Mouse (Mus musculus): ENCODE measurements around the gene Gng4. TPM values are rescaled to one million over a fixed set of nuclear protein-coding genes. Genes with fewer than 3 reads are reported as not detected.

Gng4 gene
- polyA plus RNA-seq, 1 experiment = 1.8 TPM

DNA sequence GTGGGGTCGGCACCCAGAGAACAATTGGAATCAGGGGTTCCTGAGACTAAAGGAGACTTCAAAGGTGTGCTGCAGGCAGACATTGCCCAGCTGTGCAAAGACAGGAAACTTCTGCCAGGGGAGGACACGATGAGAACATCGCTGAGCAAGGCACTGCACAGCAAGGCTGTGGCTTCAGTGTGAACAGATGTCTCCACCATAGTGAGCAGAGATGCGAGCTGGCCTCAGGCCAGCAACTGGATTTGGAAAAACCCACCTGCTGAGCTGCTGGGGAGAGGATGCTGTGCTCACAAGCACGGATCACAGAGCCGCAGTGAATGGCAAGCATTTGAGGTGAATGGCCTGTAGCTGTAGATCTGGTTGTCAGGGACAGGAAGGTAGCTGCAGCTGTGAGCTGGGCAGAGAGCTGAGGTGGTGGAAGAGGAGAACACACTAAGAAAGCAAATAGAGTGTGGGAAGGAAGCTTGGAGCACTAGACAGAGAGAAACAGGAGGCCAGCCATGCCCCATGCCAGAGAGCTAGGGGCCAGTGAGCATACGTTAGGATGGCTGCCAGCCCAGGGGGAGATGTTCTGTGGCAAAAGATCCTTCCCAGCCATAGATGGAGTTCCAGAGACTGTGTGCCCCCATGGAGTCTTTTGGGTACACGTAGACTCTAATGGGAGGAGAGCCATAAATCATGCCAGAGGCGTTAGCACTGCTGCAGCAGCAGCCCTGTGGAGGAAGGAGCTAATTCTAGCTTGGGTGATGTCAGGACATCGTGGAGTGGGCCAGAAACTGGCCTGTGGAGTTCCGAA, 24.7 kb downstream of the Gng4 start:
- H3K4me3 ChIP-seq (replicated peaks; ENCODE audit: extremely low read depth, low read depth, low read length) = no peak overlapping the region
- H3K4me1 ChIP-seq (ENCODE audit: control insufficient read depth, insufficient read depth, low read length) = no peaks in the 10 kb centered on the region
- TF ChIP-seq POLR2A (IDR thresholded peaks at IDR 0.05; ENCODE audit: borderline replicate concordance, extremely low read depth, low read depth, low read length) = no peak
- TF ChIP-seq CTCF (IDR thresholded peaks at IDR 0.05; ENCODE audit: insufficient read depth, low read length) = no peak
- DNase-seq = no peak
- 31% methylated on average over 11 of the region's 11 CpGs for WGBS

DNA sequence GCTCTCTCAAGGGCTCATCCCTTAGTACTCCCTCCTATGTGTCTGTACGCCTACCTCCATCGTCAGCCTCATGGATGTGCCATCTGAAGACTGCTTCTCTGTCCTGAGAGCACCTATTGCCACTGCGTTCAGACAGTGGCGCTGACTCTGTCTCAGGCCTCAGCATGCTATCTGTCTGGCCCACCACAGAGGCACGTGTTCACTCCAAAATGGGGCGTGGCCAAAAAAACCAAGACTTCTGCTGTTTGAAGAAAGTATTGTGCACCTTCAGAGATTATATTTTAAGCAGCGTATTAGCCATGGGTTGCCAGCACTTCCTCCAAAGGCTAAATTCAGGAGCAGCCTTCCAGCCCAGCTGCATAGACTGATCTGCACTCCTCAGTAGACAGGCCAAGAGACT, 27.0 kb downstream of the Gng4 start:
- no peaks in the 10 kb centered on the region for H3K4me1 ChIP-seq (ENCODE audit: control insufficient read depth, insufficient read depth, low read length)
- no peak overlapping the region for H3K4me3 ChIP-seq (replicated peaks; ENCODE audit: extremely low read depth, low read depth, low read length)
- 72% methylated on average over 7 of the region's 7 CpGs for WGBS
- TF ChIP-seq CTCF (IDR thresholded peaks at IDR 0.05; ENCODE audit: insufficient read depth, low read length) = no peak
- TF ChIP-seq POLR2A (IDR thresholded peaks at IDR 0.05; ENCODE audit: borderline replicate concordance, extremely low read depth, low read depth, low read length) = no peak
- no peak for DNase-seq

DNA sequence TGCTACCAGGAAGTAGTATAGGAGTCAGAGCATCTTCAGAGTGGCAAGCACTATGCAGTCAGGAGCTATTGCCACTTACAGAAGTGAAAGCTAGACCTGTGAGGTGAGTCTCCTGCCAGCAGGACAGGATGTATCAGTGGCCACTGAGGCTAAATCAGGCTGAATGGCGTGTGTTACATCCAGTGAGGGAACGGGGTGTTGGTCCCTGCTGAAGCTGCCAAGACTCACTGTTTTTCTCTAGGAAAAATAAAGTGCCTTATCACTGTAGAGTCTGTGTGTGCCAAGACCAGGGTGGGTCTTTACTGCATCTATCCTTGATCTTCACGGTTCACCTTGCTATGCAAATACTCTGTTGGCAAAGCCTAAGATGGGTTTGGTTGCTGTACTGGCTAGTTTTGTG, 34.8 kb downstream of the Gng4 start:
- TF ChIP-seq POLR2A (IDR thresholded peaks at IDR 0.05; ENCODE audit: borderline replicate concordance, extremely low read depth, low read depth, low read length) = no peak

DNA sequence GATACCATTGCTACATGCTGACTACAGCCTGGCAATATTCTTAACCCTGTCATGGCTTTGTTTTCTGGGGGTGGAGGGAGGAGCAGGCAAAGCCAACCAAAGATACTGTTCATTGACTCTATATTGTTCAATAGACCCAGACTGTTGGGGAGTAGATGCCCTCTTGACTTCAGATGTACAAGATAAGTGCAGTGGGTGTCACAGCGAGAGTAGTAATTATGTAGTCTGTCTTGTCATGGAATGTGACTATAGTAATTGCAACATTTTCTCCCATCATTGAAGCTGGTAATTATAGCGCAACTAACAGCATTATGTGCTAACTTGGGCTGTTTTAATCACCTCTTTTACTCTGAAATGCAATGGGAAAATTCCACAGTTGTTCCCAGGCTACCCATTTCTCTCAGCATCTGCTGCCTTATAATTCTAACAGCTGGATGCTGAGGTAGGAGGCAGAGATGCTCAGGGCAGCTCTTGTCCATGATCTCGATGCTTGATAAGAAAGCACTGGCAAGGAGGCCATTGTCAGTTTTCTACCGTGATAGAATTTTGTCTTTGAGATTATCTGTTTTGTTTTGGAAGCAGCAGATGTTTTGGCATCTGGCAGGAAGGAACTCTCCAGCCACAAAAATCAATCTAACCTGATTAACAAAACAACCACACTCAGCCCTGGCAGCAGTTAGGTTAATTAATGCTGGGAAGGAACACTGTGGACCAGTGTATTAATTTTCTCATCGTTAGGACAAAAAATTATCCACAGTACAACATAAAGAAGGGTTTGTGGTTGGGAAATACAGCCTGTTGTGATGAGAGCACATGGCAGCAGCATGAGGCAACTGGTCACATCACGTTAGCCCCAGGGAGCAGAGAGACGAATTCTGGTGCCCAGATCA, 36.6 kb downstream of the Gng4 start:
- 73% methylated on average over 7 of the region's 7 CpGs for WGBS
- Histone ChIP-seq H3K4me1 (ENCODE audit: control insufficient read depth, insufficient read depth, low read length) (no peaks in the 10 kb centered on the region), H3K4me3 (replicated peaks; ENCODE audit: extremely low read depth, low read depth, low read length) (no peak overlapping the region)
- no peak for DNase-seq
- no peak for TF ChIP-seq POLR2A (IDR thresholded peaks at IDR 0.05; ENCODE audit: borderline replicate concordance, extremely low read depth, low read depth, low read length)
- no peak for TF ChIP-seq CTCF (IDR thresholded peaks at IDR 0.05; ENCODE audit: insufficient read depth, low read length)

More for the DNA sequence above, 34.8 kb downstream of the Gng4 start:
- Histone ChIP-seq H3K4me1 (ENCODE audit: control insufficient read depth, insufficient read depth, low read length) (no peaks in the 10 kb centered on the region), H3K4me3 (replicated peaks; ENCODE audit: extremely low read depth, low read depth, low read length) (no peak overlapping the region)
- WGBS = 66% methylated on average over 3 of the region's 3 CpGs
- no peak for DNase-seq

DNA sequence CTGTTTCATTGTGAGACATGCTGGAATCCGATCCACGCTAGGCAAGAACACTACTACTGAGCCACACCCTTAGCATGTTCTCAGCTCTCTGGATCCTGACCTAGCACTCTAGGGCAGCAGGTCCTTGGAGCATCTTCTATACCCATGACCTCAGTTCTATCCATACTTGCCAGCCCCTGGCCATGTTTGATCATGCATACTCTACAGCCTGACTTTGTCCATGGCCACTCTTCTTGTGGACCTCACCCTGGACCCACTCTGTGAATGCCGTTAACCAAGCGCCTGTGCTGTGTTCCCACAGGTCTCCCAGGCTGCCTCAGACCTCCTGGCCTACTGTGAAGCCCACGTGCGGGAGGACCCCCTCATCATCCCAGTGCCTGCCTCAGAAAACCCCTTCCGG, 41.1 kb downstream of the Gng4 start:
- Histone ChIP-seq H3K4me3 (replicated peaks; ENCODE audit: extremely low read depth, low read depth, low read length) (no peak overlapping the region), H3K4me1 (ENCODE audit: control insufficient read depth, insufficient read depth, low read length) (no peaks in the 10 kb centered on the region)
- DNase-seq = no peak
- TF ChIP-seq CTCF (IDR thresholded peaks at IDR 0.05; ENCODE audit: insufficient read depth, low read length) (no peak), POLR2A (IDR thresholded peaks at IDR 0.05; ENCODE audit: borderline replicate concordance, extremely low read depth, low read depth, low read length) (no peak)
- WGBS = 84% methylated on average over 7 of the region's 7 CpGs

DNA sequence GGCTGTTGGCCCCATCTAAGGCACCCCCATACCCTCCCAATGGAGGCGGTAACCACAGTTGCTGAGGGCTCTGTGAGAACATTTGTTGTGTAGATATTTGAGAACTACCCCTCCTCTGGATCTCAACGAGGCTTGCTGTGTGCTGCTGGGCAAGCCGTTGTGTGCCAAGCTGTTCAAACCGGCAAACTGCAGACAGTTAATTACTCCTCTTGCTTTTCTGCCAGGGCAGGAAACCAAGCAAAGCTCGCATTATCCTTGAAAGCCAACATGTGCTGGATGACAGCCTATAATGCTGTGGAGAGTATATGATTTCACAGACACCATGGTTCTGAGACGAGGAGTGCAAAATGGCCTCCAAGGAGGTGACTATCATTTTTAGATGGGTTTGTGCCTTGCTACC, 42.7 kb downstream of the Gng4 start:
- no peak for DNase-seq
- WGBS = 74% methylated on average over 6 of the region's 6 CpGs

DNA sequence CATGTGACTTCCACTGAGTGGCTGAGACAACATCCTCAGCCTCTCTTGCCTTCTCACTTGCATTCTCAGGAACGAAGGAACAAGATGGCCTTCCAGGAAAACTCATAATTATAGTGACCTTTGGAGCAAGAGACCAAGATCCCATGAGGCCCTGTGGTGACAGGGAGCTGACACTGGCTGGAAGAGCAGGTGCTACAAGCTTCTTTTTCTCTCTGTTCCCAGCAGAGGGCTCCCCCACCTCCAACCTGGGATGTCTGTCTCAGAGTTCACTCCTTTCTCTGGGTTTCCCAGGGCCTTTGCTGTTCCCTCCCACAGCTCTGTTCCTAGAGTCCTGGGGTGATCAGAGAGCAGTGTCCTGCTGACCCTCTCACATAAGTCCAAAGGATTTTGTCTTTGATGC, 44.3 kb downstream of the Gng4 start:
- no peak for DNase-seq
- Histone ChIP-seq H3K4me1 (ENCODE audit: control insufficient read depth, insufficient read depth, low read length) (no peaks in the 10 kb centered on the region), H3K4me3 (replicated peaks; ENCODE audit: extremely low read depth, low read depth, low read length) (no peak overlapping the region)
- TF ChIP-seq POLR2A (IDR thresholded peaks at IDR 0.05; ENCODE audit: borderline replicate concordance, extremely low read depth, low read depth, low read length) (no peak), CTCF (IDR thresholded peaks at IDR 0.05; ENCODE audit: insufficient read depth, low read length) (no peak)
- WGBS = 10% methylated on average over 1 of the region's 1 CpGs

More for the DNA sequence above, 42.7 kb downstream of the Gng4 start:
- TF ChIP-seq POLR2A (IDR thresholded peaks at IDR 0.05; ENCODE audit: borderline replicate concordance, extremely low read depth, low read depth, low read length) (no peak), CTCF (IDR thresholded peaks at IDR 0.05; ENCODE audit: insufficient read depth, low read length) (no peak)
- H3K4me3 ChIP-seq (replicated peaks; ENCODE audit: extremely low read depth, low read depth, low read length) = no peak overlapping the region
- H3K4me1 ChIP-seq (ENCODE audit: control insufficient read depth, insufficient read depth, low read length) = no peaks in the 10 kb centered on the region

DNA sequence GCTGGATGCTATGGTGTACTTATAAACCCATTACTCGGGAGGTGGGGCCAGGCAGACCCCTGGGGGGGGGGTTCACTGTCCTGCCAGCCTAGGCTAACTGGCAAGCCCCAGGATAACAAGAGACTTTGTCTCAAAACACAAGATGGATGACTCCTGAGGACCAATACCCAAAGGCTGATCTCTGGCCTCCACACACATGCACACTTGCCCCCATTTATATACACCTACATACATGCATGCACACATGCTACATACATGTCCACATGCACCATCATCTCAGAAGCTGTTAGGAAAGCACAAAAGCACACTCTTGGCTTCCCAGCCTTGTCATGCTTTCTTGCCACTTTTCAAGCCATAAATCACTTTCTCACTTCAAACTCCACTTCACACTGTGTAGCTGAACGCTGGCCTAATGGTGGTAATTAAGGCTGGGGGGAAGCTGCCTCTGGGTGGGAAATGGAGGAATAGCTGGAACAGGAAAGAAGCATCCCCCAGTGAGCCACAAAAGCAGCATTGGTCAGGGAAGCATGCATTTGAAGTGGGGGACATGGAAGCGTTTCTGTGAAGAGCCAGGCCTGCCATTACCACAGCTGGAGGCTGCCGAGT, 46.7 kb downstream of the Gng4 start:
- WGBS = 44% methylated on average over 4 of the region's 4 CpGs
- H3K4me1 ChIP-seq (ENCODE audit: control insufficient read depth, insufficient read depth, low read length) = no peaks in the 10 kb centered on the region
- no peak overlapping the region for H3K4me3 ChIP-seq (replicated peaks; ENCODE audit: extremely low read depth, low read depth, low read length)
- no peak for TF ChIP-seq POLR2A (IDR thresholded peaks at IDR 0.05; ENCODE audit: borderline replicate concordance, extremely low read depth, low read depth, low read length)
- DNase-seq = no peak

DNA sequence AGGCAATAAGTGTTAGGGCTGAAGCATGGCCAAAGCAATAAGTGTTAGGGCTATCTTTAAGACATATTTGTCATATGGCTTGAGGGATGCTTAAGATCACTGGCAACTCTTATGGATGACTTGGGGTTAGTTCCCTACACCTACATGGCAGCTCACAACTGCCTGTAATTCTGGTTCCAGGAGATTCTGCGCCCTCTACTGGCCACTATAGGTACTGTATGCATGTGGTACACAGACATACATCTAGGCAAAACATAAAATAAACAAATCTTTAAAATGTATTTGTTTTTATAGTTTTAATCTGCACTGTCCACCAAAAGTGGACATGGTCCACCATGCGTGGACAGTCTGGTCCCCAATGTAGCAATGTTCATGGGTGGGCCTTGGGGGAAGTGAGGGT, 51.3 kb downstream of the Gng4 start:
- Histone ChIP-seq H3K4me3 (replicated peaks; ENCODE audit: extremely low read depth, low read depth, low read length) (no peak overlapping the region), H3K4me1 (ENCODE audit: control insufficient read depth, insufficient read depth, low read length) (no peaks in the 10 kb centered on the region)
- no peak for TF ChIP-seq POLR2A (IDR thresholded peaks at IDR 0.05; ENCODE audit: borderline replicate concordance, extremely low read depth, low read depth, low read length)
- peak; percentile 10; the same call in 1 of the 2 replicates for TF ChIP-seq CTCF (IDR thresholded peaks at IDR 0.05; ENCODE audit: insufficient read depth, low read length)
- DNase-seq = no peak
- WGBS = 53% methylated on average over 2 of the region's 2 CpGs
